Mouse (Mus musculus): ENCODE results near the gene Bri3. TPM values are rescaled to one million over a fixed set of nuclear protein-coding genes. Genes with fewer than 3 reads are reported as not detected.

Gene Bri3
- polyA plus RNA-seq (2012; ENCODE audit: low replicate concordance), result 37.4 and 106 TPM in 2 replicates

DNA sequence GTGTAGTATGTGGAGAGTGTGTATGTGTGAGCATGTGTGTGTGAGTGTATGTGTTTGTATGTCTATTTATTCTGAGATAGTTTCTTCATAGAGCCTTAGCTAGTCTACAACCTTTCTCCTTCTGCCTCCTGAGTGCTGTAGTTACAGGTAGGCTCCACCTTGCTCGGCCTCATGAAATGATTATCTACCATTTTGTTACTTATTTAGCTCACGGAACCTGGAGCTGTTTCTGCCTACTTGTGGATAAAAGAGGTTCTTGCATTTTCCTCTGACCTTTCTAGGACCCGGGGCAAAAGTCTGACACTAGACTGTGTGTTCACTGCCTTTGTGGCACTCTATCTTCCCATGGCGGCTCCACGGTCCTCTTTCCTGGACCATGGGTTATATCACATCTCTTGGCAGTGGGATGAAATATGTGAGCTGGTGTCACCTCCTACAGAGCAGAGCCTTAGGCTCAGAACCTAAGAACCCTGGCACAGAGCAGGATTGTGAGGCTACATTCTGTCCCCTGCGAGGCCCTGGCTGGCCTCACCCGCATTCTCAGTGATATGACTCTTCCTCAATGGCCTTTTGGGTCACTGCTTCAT is at the start of gene Bri3:
Gene Bri3, plus strand, starts transcription at position 537 of the 587 bp plus-strand sequence.

DNA sequence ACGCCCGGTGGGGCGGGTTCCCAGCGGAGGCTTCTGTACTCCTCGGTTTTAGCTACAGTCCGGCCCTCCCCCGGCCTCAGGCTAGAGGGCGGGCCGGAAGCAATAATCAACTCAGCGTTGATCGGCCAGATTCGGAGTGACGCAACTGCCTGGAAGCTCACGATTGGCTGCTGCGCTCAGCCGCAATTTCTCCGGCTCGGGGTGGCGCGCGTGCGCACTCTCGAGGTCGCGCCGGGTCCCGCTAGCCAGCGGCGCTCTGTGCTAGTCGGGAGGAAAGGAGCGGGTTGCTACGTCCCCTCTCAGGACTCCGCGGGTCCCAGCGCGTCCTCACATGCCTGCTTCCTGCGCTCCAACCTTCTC is 20.8 kb upstream of the Bri3 start, which contains the start of gene Tecpr1:
Gene Tecpr1, minus strand, starts transcription at position 113 of the 360 bp plus-strand sequence.

GRCm38 (mm10) chr5:144357881-144358591 is 113.8 kb downstream of the Bri3 start, which contains the start of gene Baiap2l1:
Gene Baiap2l1 (minus strand): TSS chr5:144358112.

Other genes with a start within 250 kb of the Bri3 start
- gene Ccz1, start 229.6 kb upstream of the Bri3 start, polyA plus RNA-seq (2012; ENCODE audit: low replicate concordance), result 46.0 and 76.8 TPM in 2 replicates
- gene Ocm, start 217.8 kb upstream of the Bri3 start, polyA plus RNA-seq (2012; ENCODE audit: low replicate concordance), result not detected in 2 replicates
- gene Lmtk2, start 144.0 kb upstream of the Bri3 start, polyA plus RNA-seq (2012; ENCODE audit: low replicate concordance), result 14.9 and 17.7 TPM in 2 replicates
- gene Bhlha15, start 54.2 kb upstream of the Bri3 start, polyA plus RNA-seq (2012; ENCODE audit: low replicate concordance), result 5.7 and 5.9 TPM in 2 replicates
- gene Tecpr1, start 20.8 kb upstream of the Bri3 start, polyA plus RNA-seq (2012; ENCODE audit: low replicate concordance), result 63.0 and 64.6 TPM in 2 replicates
- 0.04 and 0.06 TPM in 2 replicates for gene Baiap2l1, start 113.7 kb downstream of the Bri3 start, polyA plus RNA-seq (2012; ENCODE audit: low replicate concordance)